Mouse (Mus musculus): ENCODE results near the gene Dnah8. TPM values are rescaled to one million over a fixed set of nuclear protein-coding genes. Genes with fewer than 3 reads are reported as not detected.

Gene Dnah8
- total RNA-seq, 2 experiments from 2014 or later: 3.0 to 3.8 TPM

DNA sequence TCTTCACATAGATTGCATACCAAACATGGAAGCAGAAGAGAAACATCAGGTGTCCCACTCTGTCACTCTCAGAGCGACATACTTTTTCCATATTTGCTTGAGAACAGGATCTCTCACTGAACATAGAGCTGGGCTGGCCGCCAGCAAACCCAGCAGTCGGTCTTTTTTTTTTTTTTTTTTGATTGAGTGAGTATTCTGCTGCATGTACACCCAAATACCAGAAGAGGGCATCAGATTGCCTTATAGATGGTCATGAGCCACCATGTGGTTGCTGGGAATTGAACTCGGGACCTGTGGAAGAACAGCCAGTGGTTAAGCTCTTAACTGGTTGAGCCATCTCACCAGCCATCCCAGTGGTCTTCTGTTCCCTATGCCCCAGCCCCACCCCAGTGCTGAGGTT lies 299.4 kb downstream of the Dnah8 start:
- intact Hi-C loops (cut with DNase I): no loop called here
- no peak for DNase-seq

Other genes with a start within 250 kb of the Dnah8 start
- 10 to 100 TPM; 30.9 to 34.0 TPM for gene Btbd9, start 47.9 kb upstream of the Dnah8 start, total RNA-seq (2021)
- gene Glo1, start 2.5 kb downstream of the Dnah8 start, total RNA-seq (2021): 100 to 1,000 TPM; 132 to 159 TPM

All from heart, postnatal 10 days (tissue).